Mouse (Mus musculus) monocyte, adult 5-6 weeks (primary cell): ENCODE measurements at regions not wholly inside any gene's neighbourhood (a gene's known extent, or its start where the extent isn't known, plus 50 kb on each side); places are given as distances from the start of the nearest gene placed in this dataset.
"Not testable (repeated sequence)": the region's sequence is repeated elsewhere in the genome, so short reads cannot be mapped to it uniquely, and the experiment has no call there.

ENCODE experiments used
- ATAC-seq: fragments of 153-309, 156-312 bp; replicated peaks from 2 replicates; pipeline ENCODE4 v1.8.0; 2017; ENCODE audit warnings: mild to moderate bottlenecking; ENCODE audit not compliant: low TSS enrichment, insufficient number of reproducible peaks, severe bottlenecking, poor library complexity, low FRiP score

DNA sequence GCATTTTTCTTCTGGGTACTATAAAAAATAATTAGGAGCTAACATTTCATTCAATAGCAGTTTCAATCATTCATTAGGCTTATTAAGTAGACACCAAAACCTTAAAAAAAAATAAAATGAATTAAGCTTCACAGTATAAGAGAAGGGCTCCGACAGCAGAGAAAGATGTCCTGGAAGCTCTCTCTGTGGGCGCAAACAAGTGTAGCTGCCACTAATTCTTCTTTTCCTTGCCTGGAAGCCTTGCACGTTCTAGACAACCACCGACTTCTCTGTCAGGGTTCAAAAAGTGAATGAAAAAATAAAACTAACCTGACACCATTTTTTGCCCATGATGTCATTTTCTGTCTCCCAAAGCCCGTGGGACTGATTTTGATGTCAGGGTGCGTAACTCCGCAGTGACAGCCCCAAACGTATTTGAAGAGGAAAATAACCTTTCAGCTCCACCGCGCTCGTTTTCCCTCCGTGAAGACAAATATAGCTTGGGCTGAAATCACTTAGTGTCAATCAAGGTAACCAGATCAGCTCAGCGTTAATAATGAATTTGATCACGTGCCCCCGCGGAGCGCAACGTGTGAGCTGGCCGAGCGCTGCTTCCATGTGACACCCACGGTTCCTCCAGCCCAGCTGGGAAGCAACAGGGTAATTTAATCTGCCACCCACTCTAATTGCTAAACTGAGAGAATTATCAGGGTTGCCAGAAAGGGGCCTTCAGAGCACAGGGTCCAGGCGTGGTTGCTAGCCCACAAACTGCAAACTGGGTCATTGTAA, 169.8 kb upstream of the Six2 start:
- no peak for ATAC-seq

DNA sequence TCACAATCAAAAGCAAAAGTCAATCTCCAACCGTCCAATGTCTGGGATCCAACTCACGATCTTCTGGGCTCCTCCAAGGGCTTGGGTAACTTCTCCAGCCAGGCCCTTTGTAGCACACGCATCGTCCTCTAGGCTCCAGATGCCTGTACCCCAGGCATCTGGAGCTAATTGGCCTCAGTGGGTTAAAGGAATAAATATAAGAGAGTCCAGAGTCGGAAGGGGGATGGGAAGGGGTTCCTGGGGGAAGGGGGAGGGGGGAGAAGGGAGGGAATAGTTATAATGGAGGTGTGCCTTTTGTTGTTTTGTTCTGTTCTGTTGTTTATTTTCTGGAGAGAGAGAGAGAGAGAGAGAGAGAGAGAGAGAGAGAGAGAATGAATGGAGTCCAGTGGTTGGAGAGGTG, 168.8 kb upstream of the Six2 start:
- not testable (repeated sequence) for ATAC-seq

DNA sequence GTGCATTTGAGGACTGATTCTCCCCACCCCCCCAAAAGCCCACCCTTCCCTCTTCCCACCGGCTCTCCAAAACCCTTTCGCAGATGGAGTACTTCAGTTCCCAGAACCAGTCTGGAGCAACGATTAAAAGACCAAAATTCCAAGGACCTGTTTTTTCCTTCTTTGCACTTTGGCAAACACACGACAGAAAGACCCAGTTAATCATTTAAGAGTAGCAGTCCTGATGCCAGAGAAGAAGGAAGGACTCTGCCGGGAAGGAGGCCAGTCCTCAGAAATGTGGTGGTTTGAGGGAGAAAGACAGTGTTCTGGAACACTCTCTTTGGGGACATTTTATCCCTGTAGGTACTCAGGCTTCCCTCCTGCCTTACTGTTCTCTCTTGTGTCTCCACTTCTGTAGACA, 165.1 kb upstream of the Six2 start:
- ATAC-seq, result no peak

DNA sequence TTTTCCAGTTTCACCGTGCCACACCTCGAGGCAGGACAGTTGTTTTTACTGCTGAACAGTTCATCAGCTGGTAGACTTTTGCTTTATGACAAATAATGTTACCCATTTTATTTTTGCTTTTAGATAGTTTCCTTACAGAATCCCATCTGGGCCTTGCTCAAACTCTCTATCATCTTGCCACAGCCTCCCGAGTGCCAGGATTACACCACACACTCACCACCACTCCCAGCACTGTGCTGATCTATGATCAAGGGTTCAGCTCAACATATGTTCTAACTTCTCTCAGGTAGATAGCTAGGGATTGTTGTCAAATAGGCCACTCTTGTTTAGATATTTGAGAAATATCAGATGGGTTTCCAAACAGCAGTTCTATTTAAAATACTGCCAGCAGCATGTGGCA, 160.5 kb upstream of the Six2 start:
- ATAC-seq, result no peak

DNA sequence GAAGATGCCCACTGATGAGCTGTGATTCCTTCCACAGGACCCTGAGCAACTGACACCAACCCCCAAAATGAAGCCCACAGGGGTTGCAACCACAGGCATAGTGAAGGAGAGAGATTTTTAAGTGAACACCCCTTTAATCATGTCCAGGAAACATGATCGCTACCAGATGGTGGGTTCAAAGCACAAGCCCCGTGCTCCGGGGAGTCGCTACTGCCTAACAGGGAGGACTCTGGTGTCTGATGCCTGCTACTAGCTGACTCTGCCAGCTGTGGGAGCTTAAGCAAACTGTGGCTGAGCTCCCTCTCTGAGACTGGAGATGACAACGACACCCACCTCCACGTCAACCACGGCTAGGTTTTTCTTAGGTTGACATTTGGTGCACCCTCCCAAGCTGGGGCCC, 159.7 kb upstream of the Six2 start:
- ATAC-seq, result 0 out of 2 replicates have a peak, but pooled peaks have one; percentile 17

DNA sequence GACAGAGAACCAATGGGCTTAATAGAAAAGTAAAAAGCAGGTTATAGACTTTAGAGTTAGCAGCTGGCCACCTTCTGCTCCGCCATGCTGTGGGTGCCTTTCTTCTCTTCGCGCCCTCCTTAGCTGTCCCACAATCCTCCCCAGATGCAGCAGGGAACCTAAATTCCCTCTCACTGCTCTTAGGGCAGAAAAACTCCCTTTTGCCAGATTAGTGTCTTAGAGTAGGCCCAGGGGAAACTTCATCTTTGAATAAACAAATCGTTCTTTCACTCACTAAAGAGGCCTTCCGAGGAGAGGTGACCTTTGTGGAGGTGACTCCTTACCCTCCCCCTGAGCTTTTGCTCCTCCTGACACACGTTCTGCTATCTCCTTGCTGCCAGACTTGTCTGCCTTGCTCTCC, 157.0 kb upstream of the Six2 start:
- no peak for ATAC-seq

DNA sequence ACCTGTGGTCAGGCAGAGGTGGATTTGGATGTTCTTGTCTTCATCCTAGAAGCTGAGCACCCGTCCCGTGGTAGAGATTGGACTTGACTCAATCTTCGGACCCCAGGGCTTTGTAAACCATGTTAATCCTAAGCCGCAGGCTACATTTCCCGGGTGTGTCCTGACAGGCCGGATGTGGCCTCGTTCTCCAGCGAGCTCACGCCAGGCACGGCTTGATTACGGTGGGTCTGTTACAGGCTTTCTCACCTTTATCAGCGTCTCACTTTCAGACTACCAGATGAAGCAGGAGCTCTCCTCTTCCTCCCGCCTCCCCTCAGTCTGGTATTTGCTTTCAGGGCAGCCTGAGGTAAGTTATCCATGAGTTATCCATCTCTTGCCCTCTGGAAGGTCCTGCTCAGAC, 156.4 kb upstream of the Six2 start:
- no peak for ATAC-seq

DNA sequence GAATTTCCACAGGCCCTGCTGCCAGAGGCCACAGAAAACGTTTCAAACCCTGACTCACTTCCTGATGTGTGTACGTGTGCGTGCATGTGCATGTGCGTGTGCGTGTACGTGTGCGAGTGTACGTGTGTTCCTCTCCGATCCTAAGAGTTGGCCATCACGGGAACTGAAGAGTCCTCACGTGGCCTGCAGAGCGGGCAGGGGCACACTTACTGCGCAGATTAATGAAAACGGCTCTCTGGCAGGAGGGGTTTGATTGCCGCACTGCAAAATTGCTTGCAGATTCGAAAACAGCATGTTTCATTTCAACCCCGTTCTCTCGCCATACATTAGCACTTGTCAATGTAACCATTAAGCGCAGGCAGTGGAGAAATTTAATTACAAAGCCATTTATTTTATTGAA, 135.0 kb upstream of the Six2 start:
- no peak for ATAC-seq

DNA sequence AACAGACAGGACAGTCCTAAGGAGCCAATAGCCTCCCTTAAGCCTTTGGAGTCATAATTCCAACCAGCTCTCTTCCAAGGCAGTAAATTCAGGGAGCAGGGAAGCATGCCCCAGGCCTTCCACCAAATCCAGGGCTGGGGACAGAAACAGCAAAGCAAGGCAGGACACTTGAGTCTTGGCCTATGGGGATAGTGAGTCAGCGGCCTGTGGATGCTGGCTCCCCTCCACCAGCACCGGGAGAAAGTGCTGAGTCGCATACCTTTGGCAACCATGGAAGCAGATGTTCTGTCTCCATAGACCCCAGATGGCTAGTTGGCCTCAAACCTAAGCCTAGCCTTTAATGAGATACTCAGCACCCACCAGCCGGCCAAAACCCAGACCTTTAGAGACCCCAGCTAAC, 133.8 kb upstream of the Six2 start:
- no peak for ATAC-seq

DNA sequence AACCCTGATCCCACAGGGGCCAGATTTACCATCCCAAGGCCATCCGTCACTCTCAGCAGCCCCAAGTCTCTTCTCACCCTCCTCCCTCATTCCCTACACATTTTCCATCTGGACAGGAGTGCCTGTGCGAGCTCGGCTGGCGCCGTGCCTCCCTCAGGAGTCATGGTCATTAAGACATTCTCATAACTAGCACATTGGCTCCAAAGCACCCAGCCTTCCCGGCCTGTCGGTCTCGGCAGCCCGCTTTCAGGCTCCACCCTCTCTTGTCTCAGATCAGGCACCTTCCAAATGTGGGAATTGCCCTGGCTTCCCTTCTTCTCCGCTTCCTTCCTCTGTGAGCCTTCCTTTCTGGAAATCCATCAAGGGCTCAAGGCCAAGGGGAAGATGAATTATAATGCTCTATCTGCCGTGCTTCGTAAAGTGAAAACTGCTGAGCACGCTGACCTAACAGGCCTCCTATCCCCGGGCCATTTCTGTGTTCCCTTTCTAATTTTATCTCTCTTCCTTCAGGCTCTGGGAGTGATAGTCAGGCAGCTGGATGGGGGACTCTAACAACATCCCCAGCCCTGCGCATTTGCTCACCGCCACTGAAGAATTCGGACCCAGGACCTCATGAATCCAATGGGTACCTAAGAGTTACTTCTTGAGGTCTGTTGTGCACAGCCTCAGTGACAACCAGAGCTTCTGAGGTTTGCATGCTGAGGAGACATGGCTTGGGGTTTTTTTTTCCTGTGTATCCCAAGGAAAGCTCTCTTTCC, 130.2 kb upstream of the Six2 start:
- ATAC-seq, result no peak

DNA sequence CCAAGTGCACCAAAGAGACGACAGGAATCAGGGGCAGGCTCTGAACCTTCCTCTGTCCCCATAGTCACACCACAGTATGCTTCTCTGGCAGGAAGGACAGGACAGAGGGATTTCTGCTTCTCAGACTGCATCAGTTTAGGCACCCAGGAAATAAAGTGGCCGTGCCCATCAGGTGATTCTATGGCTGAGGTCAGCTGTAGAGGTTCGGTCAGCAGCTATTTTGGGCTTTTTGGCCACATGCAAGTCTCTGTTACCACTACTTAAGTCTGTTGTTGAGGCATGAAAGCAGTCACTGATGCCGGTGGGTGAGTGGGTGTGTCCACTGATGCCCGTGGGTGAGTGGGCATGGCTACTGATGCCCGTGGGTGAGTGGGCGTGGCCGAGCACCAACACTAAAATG, 128.4 kb upstream of the Six2 start:
- no peak for ATAC-seq

DNA sequence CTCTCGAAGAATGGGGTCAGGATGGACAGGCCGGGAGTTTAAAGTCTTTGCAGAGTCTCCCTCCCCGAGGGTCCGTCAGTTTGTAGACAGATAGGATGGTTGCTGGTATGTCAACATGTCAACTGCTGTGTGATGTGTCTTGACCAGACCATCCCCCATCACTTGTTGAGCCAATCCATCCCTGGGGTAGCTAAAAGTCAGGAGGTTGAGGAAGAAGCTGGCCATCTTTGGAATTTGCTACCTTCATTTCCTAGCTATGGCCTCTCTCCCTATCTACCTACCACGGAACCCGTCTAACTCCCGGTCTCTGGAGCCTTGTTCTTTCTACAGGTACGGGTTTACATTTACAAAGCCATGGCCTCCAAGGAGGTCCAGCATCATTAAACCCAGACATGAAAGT, 128.0 kb upstream of the Six2 start:
- ATAC-seq, result no peak

DNA sequence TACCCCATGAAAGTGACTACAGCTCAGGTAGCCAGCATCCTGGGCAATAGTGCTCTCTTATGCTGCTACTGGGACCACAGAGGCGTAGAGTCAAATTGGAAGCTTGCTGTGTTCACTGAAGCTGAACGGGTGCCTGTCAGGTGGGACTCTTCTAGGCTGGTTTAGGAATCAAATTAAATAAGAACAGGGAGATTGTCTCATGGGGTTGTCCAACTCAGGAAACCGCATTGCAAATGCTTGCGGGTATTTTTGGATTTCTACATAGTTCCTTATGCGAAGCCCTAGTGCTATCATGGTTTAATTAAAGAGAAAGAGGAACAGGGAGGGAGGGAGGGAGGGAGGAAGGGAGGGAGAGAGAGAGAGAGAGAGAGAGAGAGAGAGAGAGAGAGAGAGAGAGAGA, 120.5 kb upstream of the Six2 start:
- ATAC-seq, result no peak

DNA sequence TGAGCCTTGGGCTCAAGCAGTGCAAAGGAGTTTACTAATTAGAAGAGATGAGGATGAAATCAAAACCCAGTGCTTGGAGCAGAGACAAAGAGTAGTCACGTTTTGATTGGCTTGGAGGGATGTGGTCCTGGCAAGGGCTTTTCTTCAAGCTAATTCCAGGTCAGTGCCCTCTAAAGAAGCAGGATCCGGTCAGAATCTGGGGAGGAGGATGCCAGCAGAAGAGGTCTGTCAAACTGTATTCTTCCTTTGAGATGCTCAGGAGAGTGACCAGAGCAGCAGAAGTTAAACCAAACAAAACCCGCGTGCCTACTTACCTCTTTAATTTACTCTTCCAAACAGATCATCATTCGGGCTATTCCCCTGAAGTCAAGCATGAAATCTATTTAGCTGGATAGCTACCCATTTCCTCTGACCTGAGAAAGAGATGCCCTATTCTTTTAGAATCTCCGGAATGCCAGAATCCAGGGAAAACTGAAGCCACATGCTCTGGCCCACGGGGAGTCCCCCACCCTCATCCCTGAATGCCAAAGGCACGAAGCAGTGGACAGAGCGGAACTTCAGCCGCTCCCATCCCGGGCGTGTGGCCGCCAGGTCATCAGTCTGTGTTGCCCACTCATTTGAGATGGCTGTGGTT, 117.8 kb upstream of the Six2 start:
- ATAC-seq, result no peak

DNA sequence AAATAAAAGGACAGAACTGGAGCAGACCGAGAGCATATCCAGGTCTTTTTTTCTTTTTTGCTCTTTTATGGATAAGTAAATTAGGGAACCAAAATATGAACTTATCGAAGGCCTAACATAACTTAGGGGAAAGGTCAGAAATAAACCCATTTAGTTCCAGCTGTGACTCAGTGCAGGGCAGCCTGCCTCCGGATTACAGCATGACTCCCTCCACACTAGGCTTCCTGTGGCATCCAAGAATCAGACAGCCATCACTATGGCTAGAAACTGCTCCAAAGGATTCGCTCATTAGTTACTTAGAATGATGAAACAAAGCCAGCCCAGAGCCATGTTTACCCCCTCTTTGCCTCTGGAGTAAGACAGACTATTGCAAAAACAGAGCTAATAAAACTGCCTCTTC, 116.6 kb upstream of the Six2 start:
- ATAC-seq, result no peak

DNA sequence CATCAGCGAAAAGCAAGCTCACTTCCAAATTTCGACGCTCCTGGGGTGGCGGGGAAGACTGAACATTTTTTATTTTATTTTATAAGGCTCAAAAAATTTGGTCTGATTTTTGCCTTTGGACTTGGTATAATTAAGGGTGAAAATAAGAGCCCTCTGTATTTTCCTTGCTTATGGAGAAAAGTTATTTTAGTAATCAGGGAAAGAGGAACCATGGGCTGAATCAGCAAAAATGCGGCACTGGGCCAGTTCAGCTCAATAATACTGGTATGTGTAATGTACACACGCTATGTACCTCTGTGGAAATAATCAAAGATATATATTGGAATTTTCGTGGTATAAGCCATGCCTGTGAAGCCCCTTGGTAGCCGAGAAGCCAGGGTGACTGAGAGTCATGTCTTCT, 113.7 kb upstream of the Six2 start:
- no peak for ATAC-seq

DNA sequence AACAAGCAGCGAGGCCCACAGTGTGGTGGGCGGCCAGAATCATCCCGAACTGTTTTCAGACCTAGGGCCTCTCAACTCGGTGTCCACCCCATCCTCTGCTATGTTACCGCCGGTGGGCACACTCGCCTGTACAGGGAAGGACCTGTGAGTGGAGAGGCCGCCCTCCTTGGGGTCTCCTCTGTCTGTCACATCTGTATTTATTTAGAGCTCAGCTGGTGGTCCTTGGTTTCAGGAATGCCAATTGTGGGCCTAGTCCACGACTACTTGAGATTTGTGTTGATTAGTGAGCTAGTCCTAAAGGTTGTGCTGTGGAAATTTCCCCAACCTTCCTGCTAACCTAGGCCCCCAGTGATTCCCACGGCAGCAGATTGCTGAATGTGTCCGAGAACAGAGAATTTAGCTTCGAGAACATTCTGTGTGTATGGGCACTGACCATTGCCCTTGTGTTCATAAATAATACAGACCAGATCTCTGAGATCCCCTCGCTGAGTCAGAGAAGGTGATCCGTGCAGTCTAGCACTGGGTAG, 113.1 kb upstream of the Six2 start:
- ATAC-seq, result no peak

DNA sequence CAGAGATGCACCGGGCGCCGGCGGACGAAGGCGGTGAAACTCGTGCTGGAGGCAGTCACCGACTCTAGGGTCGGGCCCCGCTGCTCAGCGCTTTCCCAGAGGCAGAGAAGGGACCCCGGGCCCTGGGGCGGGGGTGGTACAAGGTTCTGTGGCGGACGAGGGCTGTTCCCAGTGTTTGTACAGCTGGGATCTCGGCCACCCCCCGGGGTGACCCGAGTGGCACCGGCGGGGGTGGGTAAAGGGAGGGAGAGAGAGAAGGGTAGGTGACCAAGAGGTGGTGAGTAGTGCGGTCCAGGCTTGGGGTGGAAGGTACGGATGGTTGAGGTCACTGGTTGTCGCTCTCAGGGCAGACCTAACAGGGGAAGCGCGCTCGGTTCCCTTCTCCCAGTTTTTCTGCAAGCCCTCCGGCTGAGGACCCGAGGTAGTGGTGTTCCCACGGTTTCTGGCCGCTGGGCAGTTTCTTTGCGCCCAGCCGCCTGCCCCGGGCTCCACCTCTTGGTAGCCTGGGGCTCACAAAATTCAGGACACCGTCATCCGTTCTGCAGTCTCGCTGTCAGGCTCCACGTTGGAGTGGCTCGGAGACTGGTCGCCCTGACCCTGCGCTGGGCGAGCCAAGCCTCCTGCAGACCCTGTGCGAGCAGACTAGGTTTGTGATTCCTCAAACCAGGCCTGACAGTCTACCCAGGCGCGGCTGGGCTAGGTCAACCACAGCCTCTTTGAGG, 112.4 kb upstream of the Six2 start:
- no peak for ATAC-seq

DNA sequence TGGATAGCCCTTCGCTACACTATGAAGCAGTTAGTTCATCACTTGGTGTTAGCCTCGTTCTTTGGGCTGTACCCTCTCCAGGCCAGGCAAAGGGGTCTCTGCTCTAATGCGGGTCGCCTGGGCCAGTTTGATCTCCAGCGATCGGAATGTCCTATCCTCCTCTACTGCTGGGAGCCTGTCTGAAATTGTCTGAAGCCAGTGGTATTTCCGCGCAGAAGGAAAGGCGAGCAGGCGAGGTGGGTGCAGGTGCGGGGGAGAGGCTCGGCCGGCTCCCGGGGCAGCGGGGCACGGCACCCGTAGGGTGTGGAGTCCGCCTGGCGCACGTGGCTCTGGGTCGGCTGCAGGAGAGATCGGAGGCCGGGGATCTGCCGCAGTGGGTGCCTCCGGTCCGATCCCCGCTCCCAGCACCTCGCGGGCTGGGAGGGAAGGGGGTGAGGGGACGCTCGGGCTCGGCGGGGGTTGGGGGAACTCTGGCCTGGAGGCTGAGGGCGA, 111.8 kb upstream of the Six2 start:
- no peak for ATAC-seq
